In the genomic region with DNA sequence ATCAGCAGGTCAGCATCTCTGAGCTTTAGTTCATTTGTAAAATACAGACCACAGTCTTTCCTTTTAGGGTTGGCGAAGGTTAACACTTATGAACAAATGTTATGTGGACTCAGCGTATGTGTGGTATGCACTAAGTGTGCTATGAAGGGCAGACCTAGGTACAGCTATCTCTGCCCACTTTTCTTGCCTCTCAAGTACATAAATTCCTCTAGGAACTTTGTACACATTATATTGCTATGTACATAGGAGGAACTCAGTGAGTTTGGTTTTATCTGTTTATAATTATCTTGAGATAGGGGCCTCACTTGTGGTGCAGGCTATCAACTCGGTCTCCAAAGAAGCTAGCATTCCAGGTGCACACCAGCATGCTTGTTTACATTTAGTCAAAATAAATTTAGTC, we compare ENCODE assay signal across 22 mouse cellular contexts.
"Had no signal": no experiment of that assay in that cellular context is flagged by ENCODE, and none has a peak within 500 bp of the region (broad histone marks: within the 10 kb centered on the region; RNA-seq: fewer than 3 reads in every experiment).

No protein-coding gene starts in this region.

- H3K9me3 ChIP-seq: limb, embryonic 10.5 days; limb, embryonic 13.5 days; liver, embryonic 12.5 days; liver, embryonic 15.5 days; midbrain, embryonic 12.5 days; midbrain, embryonic 15.5 days; neural tube, embryonic 12.5 days; neural tube, embryonic 15.5 days had no signal

- H3K9ac ChIP-seq: limb, embryonic 13.5 days; liver, embryonic 12.5 days; liver, embryonic 15.5 days; midbrain, embryonic 12.5 days; midbrain, embryonic 15.5 days; neural tube, embryonic 12.5 days; neural tube, embryonic 15.5 days had no signal

- H3K27ac ChIP-seq: hindbrain, postnatal 0 days; kidney, postnatal 0 days; layer of hippocampus, adult 2 months; limb, embryonic 10.5 days; liver, embryonic 12.5 days; liver, embryonic 15.5 days; macrophage; midbrain, embryonic 12.5 days; midbrain, embryonic 15.5 days; neural tube, embryonic 12.5 days; neural tube, embryonic 15.5 days had no signal

- H3K36me3 ChIP-seq: limb, embryonic 10.5 days; limb, embryonic 13.5 days; liver, embryonic 12.5 days; liver, embryonic 15.5 days; midbrain, embryonic 12.5 days; midbrain, embryonic 15.5 days; neural tube, embryonic 12.5 days; neural tube, embryonic 15.5 days had no signal

- H3K4me2 ChIP-seq: limb, embryonic 13.5 days; liver, embryonic 12.5 days; liver, embryonic 15.5 days; midbrain, embryonic 12.5 days; midbrain, embryonic 15.5 days; neural tube, embryonic 12.5 days; neural tube, embryonic 15.5 days had no signal

- H3K27me3 ChIP-seq: limb, embryonic 13.5 days; liver, embryonic 12.5 days; liver, embryonic 15.5 days; midbrain, embryonic 12.5 days; midbrain, embryonic 15.5 days; neural tube, embryonic 12.5 days; neural tube, embryonic 15.5 days had no signal

- ATAC-seq: hindbrain, postnatal 0 days; inflammation-experienced regulatory T-cells, adult 6 months; liver, embryonic 12.5 days; midbrain, embryonic 15.5 days had no signal

- H3K4me3 ChIP-seq: layer of hippocampus, adult 2 months; limb, embryonic 10.5 days; limb, embryonic 13.5 days; liver, embryonic 12.5 days; liver, embryonic 15.5 days; midbrain, embryonic 12.5 days; midbrain, embryonic 15.5 days; neural tube, embryonic 12.5 days; neural tube, embryonic 15.5 days had no signal

- H3K4me1 ChIP-seq: liver, embryonic 15.5 days; midbrain, embryonic 12.5 days; midbrain, embryonic 15.5 days; neural tube, embryonic 12.5 days; neural tube, embryonic 15.5 days had no signal

- DNase-seq: kidney, adult 2 months; kidney, postnatal 25 days; layer of hippocampus, adult 9-11 months; liver; right cerebral cortex, adult 18-20 months; right cerebral cortex, postnatal 14 days; right cerebral cortex, postnatal 4 days; thymus, adult 18-20 months; thymus, postnatal 36 days had no signal
